Mouse (Mus musculus) Patski (cell line): ENCODE measurements around the gene Btk. TPM values are rescaled to one million over a fixed set of nuclear protein-coding genes. Genes with fewer than 3 reads are reported as not detected.
A peak's percentile ranks its signal among the peaks of the same experiment; 100 is the strongest.

Experiments used
- ATAC-seq: fragments of 100-300 bp; one replicate; pipeline ENCODE4 v1.8.0; 2021
- CTCF ChIA-PET: fragments of 350-600 bp; sonication (Branson Sonifier 250); formaldehyde crosslinking; loops from one replicate; lab custom pipeline; 2022; ENCODE audit warnings: inconsistent platforms; lab: Charles Lee
- POLR2A ChIA-PET: fragments of 350-600 bp; sonication (Branson Sonifier 250); formaldehyde crosslinking; loops from one replicate; lab custom pipeline; 2022; ENCODE audit warnings: antibody characterized with exemption, inconsistent platforms; lab: Charles Lee
- DNase-seq: peaks from one replicate; pipeline ENCODE4 v3.0.0-alpha.2; 2011; ENCODE audit warnings: low read depth, low spot score
- H3K27me3 ChIP-seq: fragments of 371-371 bp; one replicate; pipeline ENCODE4 v1.5.1; 2021
- CTCF ChIP-seq: fragments of 100-300 bp; IDR thresholded peaks from one replicate; pipeline ENCODE4 v1.5.1; 2021
- in situ Hi-C: fragments of 300-500 bp; cut with MboI; formaldehyde crosslinking; loops from 3 replicates; pipeline ENCODE4 v1.11.1; 2018; ENCODE audit warnings: low pct_unique_long_range_greater_than_20kb, mixed read lengths
- polyA plus RNA-seq: library from polyadenylated mRNA; unstranded; gene quantifications from one replicate; pipeline ENCODE4 v1.2.3, GENCODE M21; 2021

Gene Btk
- polyA plus RNA-seq, 1 experiment from 2014 or later, result not detected

DNA sequence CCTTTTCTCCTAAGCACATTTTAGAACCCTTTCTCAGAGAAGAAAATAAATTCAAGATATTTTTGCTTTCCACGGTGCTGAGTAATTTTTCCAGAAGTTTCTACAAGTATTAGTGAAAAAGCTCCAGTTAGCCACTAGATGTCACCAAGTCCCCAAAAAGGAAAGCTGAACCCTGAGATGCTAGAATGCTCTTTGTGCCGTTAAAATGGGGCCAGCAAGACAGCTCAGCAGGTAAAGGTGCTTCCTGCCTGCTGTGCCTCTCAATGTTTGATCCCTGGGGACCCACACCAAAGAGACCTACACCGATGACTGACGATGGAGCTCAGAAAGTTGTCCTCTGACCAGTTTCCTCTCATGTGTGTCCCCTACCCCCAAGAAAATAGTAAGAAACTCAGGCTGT is 26.1 kb upstream of the Btk start:
- DNase-seq (no peak), ATAC-seq (no peak)
- peak; percentile 34 for TF ChIP-seq CTCF
- peaks cover 2% of the 10 kb centered on the region for H3K27me3 ChIP-seq
- ChIA-PET POLR2A (no interaction called here), CTCF (interaction anchor here (1.7 kb wide), 1 partner anchor 9 kb away, joined by 5 read pairs; no protein-coding TSS in a partner anchor)
- in situ Hi-C loops, result no loop called here

DNA sequence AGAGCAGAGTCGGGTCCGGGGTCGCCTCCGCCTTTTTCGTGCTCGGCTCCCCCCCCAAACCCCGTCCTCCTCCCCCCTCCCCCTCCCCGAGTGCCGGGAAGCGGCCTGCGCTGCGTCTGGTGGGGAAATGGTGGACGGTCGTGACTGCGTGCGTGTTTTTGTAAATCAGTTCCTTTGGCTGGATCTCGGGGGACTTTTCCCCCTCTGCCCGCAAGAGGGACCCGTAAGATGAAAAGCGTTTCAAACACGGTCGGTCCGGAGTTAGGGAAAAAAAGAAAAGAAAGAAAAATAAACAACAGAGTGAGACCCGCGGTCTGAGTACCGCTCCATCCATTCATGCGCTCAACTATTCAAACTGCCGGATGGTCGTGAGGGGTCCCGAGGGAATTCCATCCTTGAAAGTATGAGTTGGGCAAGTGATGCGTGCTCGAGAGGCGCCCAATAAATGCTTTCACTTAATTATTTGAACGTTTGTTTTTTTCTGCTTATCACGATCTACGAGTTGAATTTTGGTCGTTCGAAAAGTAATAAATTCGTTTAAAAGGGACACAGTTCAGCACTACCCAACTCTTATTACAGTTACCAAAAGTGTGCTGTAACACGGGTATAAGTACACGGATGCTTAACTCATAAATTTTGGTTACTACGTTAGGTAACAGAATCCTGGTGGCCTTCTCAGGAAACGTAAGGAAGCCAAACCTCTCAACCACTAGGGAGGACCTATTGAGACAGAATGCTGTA is 18.2 kb upstream of the Btk start:
- peaks cover 7% of the 10 kb centered on the region for H3K27me3 ChIP-seq
- in situ Hi-C loops, result no loop called here
- no peak for TF ChIP-seq CTCF
- ChIA-PET POLR2A (no interaction called here), CTCF (interaction anchor here (1.7 to 2.0 kb wide), 2 partner anchors 14 to 16 kb away, joined by 8 to 9 read pairs; partner anchors contain the start of gene Rpl36a)
- DNase-seq (no peak), ATAC-seq (peak; percentile 17)

DNA sequence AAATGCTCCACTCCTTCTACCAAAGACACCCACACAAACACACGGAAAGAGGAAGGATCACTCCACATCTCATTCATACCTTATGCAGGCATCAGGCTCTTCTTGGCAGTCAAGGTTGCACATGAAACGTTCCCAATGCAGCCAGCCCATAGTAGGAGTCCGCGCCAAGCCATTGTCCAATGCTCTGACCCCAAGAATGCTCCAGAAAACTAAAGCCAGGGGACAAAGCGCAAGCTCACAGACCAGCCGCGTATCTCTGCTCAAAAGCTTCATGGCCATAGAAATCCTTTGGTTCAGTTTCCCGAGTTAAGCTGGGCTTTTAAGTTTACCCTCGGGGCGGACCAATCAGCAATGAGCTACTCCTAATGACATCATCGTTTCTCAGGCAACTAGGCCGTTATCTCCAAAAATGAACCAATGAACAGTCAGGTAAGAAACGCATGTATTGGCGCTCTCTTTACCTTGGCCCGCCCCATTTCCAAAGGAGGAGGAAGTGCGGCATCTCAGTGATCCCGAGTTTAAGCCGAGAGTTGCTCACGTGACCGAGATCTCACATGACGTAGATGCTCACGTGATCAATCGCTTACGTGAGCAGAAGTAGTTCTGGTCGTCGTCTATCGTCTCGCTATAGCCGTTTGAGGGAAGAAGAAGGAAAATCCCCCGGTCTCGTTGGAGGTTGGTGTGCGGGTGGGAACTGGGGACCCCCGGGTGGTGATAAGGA is 17.4 kb upstream of the Btk start, which contains the start of the genes Gla and Hnrnph2:
TSS of gene Gla (minus strand) at position 467 of the 721 bp plus-strand sequence.
TSS of gene Hnrnph2 (plus strand) at position 521 of the 721 bp plus-strand sequence.
- no peak for TF ChIP-seq CTCF
- DNase-seq (peak; percentile 86), ATAC-seq (peak; percentile 91)
- H3K27me3 ChIP-seq, result peaks cover 7% of the 10 kb centered on the region
- POLR2A ChIA-PET, result interaction anchor here (1.1 to 1.3 kb wide), 3 partner anchors 10 to 15 kb away, joined by 3 to 5 read pairs (median 3); partner anchors contain the start of gene Rpl36a
- CTCF ChIA-PET, result interaction anchor here (1.1 to 2.0 kb wide), 5 partner anchors 8 to 60 kb away, joined by 3 to 9 read pairs (median 5); partner anchors contain the start of gene Rpl36a
- in situ Hi-C loops, result no loop called here

DNA sequence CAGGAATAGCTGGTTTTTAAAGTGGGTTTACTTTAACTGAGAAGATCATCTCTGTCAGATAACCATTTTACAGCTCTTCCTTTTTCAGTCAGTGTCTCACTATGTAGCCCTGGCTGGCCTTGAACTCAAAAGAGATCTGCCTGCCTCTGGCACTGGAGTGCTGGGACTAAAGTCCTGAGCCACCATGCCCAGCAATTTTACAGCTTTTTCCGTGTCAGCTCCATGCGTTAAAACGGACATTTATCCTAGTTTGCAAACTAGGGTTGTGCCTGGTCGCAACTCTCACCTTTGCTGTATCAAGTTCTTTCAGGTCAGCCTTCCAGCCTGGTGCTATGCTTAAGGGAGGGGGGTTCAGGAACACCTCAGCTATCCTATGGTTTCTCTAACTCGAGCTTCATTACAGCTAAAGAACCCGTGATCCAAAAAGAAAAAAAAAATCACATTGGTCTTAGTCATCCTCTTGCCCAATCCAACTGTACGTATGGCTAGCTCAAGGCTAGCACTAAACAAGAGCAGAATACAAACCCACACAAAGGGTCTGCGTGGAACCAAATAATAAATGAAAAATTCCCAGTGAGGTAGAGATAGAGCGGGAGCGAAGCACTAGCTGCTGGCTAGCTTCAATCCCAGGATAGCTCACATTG is 16.7 kb upstream of the Btk start:
- peaks cover 7% of the 10 kb centered on the region for H3K27me3 ChIP-seq
- POLR2A ChIA-PET, result interaction anchor here (0.5 to 1.3 kb wide), 4 partner anchors 9 to 411 kb away, joined by 3 to 5 read pairs (median 3); partner anchors contain the start of gene Rpl36a
- TF ChIP-seq CTCF, result no peak
- CTCF ChIA-PET, result interaction anchor here (1.1 to 2.0 kb wide), 5 partner anchors 9 to 59 kb away, joined by 3 to 9 read pairs (median 5); partner anchors contain the start of gene Rpl36a
- ATAC-seq (peak; percentile 23), DNase-seq (no peak)
- in situ Hi-C loops, result no loop called here

DNA sequence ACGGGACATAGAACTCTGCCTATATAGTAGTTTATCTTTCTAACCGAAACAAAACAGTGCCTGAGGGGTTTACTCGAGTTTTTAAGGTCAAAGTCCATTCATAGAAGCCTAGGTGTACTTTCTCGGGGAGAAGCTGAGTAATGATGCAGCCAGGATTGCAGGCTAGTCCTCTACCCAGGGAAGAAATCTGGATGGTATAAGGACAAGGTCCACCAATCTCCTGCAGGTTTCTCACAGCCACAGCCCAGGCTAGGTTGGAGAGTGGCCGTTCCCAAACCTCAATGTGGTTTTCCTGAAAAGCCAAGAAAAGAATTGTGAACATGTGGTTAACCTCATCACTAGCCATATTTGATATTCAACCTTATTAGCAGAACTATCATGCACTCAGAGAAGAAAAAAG is 6.5 kb upstream of the Btk start:
- ATAC-seq (no peak), DNase-seq (no peak)
- POLR2A ChIA-PET, result no interaction called here
- no peak for TF ChIP-seq CTCF
- H3K27me3 ChIP-seq, result peaks cover 6% of the 10 kb centered on the region
- CTCF ChIA-PET, result interaction anchor here (1.3 kb wide), 1 partner anchor 9 kb away, joined by 3 read pairs; no protein-coding TSS in a partner anchor
- in situ Hi-C loops, result no loop called here

DNA sequence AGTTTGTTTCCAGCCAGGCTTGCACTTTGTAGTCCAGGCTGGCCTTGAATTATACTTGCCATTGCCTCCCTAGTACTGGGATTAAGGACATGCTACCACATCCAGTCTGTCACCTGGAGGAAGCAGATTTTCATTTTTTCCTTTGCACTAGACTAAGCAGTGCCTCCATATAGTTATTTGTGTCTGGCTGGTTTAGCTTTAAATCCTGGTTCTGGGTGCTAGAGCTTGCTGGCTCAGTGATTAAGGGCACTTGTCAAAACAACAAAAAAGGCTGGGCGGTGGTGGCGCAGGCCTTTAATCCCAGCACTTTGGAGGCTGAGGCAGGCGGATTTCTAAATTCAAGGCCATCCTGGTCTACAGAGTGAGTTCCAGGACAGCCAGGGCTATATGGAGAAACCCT is 5.6 kb upstream of the Btk start:
- TF ChIP-seq CTCF, result no peak
- in situ Hi-C loops, result no loop called here
- peaks cover 7% of the 10 kb centered on the region for H3K27me3 ChIP-seq
- DNase-seq (no peak), ATAC-seq (no peak)
- CTCF ChIA-PET, result no interaction called here
- POLR2A ChIA-PET, result no interaction called here

DNA sequence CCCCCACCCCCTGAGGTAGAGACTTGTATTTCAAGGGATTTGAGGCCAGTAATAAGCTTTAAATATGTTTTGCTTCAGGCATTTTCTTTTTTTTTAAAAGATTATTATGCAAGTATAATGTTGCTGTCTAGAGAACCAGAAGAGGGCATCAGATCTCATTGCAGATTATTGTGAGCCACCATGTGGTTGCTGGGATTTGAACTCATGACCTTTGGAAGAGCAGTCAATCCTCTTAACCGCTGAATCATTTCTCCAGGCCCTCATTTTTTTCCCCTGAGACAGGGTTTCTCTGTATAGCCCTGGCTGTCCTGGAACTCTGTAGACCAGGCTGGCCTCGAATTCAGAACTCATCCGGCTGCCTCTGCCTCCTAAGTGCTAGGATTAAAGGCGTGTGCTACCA is 4.9 kb upstream of the Btk start:
- POLR2A ChIA-PET, result no interaction called here
- DNase-seq (no peak), ATAC-seq (no peak)
- in situ Hi-C loops, result no loop called here
- H3K27me3 ChIP-seq, result peaks cover 15% of the 10 kb centered on the region
- CTCF ChIA-PET, result interaction anchor here (2.0 kb wide), 1 partner anchor 12 kb away, joined by 8 read pairs; the partner anchor contains the start of genes Gla and Hnrnph2
- TF ChIP-seq CTCF, result no peak

DNA sequence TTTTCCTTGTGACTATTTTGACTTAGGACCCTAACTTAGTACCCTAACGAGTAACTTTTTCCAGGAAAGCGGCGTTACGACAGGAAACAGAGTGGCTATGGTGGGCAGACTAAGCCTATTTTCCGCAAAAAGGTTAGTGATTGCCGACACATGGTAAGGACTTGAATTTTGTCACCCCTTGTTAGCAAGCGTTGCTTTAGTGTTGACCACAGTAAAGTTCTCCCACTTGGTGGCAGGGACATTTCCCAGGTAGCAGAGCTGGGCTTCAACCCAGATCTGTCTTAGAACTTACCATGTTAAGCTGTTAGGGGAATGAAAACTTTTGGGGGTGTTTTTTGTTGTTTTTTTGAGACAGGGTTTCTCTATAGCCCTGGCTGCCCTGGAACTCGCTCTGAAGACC is 3.1 kb upstream of the Btk start:
- peaks cover 9% of the 10 kb centered on the region for H3K27me3 ChIP-seq
- ChIA-PET CTCF (interaction anchor here (2.0 kb wide), 1 partner anchor 14 kb away, joined by 8 read pairs; the partner anchor contains the start of genes Gla and Hnrnph2), POLR2A (no interaction called here)
- ATAC-seq (no peak), DNase-seq (no peak)
- in situ Hi-C loops, result no loop called here
- no peak for TF ChIP-seq CTCF

DNA sequence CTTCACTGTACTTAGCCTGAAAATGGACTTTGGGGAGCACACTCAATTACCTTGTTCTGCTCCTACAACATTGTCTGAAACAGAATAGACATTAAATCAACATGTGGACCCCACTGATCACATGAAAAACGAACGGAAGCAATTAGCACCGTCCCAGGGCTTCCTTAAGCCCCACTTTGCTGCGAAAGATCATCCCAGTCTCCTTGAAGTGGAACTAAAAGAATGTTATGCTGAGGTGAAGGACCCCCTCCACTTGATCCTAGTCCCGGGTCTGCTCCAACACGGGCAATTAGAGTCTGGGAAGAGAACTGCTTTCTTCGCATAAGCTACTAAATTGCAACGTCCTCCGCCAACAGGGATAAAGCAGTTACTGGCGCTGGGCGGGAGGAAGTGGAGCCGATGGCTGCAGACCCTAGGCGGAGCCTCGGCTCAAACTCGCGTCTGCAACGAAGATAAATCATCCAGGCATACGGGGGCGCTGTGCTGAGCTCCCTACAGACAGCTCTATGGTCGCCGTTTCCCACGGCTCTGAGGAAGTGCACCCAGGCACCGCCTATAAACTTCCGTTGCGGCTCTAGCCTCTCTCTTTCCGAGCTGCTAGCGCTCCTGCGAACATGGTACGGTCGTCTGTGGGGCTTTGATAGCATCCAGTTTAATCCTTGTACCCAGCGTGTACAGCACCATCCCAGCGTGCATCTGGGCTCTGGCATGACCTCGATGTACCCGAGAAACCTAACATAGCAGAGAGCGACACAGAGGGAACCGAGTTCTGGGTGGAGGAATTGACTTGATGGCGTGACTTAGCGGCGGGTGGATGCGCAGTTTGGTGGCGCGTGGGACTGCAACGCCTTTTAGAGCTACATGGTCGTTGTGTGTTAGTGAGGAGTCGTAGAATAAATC is 2.0 kb upstream of the Btk start, which contains the start of gene Rpl36a:
TSS of gene Rpl36a (plus strand) at position 552 of the 900 bp plus-strand sequence.
- ChIA-PET POLR2A (interaction anchor here (1.0 kb wide), 1 partner anchor 15 kb away, joined by 5 read pairs; no protein-coding TSS in a partner anchor), CTCF (interaction anchor here (1.2 to 2.1 kb wide), 3 partner anchors 9 to 28 kb away, joined by 4 to 9 read pairs (median 6); partner anchors contain the start of genes Gla and Hnrnph2)
- in situ Hi-C loops, result no loop called here
- peak; percentile 79 for TF ChIP-seq CTCF
- peaks cover 15% of the 10 kb centered on the region for H3K27me3 ChIP-seq
- DNase-seq (peak; percentile 63), ATAC-seq (peak; percentile 97)
